Mouse (Mus musculus) heart, adult 9 months (tissue): Measurements from ENCODE around the gene R3hcc1l.

Experiments used
- DNase-seq, 2 experiments: peaks; one replicate each; pipeline ENCODE4 v3.0.0; 2022; ENCODE audit warnings: low spot score in 2 of 2

R3hcc1l gene

GRCm38 (mm10) chr19:42540649-42541048 lies 22.1 kb downstream of the R3hcc1l start:
- DNase-seq = no peak

GRCm38 (mm10) chr19:42558701-42559100 lies 40.1 kb downstream of the R3hcc1l start:
- DNase-seq = no peak

- DNase-seq = peak in 1 of 2 experiments; percentile 21
Observed at GRCm38 (mm10) chr19:42561991-42562390, 43.4 kb downstream of the R3hcc1l start.

DNA sequence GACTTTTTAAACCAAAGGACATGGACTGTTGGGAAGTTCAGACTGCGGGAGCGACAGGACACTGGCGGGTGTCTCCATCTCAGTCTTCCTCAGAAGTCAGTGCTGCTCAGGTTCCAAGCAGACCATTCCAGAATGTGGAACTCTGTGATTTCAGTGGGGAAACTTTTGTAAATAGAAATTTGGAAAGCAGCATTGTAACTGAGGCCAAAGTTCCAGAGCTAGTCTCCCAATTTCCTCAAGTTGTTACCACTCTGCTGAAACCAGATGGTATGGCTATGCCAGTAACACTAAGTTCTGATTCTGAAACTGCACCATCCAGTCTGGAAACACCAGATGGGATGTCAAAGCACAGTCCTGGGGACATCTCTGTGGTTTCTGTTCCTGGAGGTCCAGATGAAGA lies 44.4 kb downstream of the R3hcc1l start:
- DNase-seq = no peak

- DNase-seq = peak in 1 of 2 experiments; percentile 30
Observed at GRCm38 (mm10) chr19:42563726-42564270, 45.2 kb downstream of the R3hcc1l start.

- peak in 1 of 2 experiments; percentile 46 for DNase-seq
Observed at GRCm38 (mm10) chr19:42566283-42567019, 47.9 kb downstream of the R3hcc1l start.

DNA sequence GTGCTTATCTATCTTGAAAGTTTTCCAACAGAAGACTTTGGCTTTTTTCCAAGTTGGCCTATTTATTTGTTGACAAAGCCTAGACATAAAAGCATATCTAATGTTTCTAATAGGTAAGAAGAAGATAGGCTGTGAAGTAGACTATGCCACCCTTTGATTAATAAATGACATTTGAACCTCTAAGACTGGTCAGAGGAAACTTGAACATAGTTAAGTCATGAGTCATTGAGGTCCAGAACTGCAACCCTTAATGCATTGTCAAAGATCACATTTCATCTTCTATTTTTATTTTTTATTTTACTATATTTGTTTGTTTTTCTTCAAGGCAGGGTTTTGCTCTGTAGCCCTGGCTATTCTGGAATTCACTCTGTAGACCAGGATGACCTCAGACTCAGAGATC lies 48.5 kb downstream of the R3hcc1l start:
- no peak for DNase-seq

DNA sequence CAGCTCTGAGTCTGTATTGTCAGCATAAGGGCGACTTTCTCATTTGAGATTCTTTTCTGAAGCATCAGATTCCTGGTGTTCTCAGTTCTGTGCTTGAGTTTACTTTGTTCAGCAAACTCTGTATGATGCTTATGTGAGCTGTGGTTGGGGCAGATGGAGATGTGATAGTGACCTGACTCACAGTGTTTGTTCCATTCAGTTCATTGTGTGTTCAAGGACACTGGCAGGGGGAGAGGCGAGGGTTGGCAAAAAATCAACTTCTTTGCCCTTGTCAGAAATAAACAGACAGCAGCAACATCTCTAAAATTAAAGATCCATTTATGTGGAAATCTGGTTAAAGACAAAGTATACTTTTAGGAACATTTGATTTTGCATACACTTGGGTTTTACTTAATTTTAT lies 50.5 kb downstream of the R3hcc1l start:
- no peak for DNase-seq

- DNase-seq = no peak
Observed at GRCm38 (mm10) chr19:42571291-42571690, 52.7 kb downstream of the R3hcc1l start.

DNA sequence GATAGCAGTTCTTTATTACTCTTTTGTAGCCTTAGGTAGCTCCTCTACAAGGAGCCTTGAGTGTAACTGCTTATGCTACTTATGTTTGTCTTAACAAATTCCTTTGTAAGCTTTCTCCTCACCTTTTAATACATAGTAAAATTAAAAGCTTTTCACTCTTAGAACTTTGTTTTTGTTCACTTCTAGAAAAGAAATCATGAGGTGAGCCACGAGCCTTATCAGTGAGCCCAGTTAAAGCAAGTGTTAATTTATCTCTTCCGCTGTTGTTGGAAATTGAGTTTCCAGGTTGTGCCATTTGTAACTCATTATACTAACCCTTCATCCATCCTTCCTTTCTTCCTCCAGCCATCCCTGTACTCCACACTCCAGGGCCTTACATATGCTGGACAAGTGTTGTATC lies 56.8 kb downstream of the R3hcc1l start:
- DNase-seq = no peak

DNA sequence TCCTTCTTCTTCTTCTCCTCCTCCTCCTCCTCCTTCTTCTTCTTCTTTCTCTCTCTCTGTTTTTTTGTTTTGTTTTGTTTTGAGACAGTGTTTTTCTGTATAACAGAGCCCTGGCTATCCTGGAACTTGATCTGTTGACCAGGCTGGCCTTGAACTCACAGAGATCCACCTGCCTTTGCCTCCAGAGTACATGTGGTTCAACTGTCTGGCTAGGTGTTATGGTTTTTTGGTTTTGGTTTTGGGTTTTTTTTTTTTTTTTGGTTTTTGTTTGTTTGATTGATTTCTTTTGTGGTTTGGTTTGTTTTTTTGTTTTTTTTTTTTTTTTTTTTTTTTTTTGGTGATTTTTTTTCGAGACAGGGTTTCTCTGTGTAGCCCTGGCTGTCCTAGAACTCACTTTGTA lies 58.3 kb downstream of the R3hcc1l start:
- DNase-seq = no peak

GRCm38 (mm10) chr19:42578631-42579030 lies 60.1 kb downstream of the R3hcc1l start:
- no peak for DNase-seq

GRCm38 (mm10) chr19:42580701-42581100 lies 62.1 kb downstream of the R3hcc1l start:
- DNase-seq = no peak

GRCm38 (mm10) chr19:42582811-42583370 lies 64.3 kb downstream of the R3hcc1l start:
- DNase-seq = no peak

DNA sequence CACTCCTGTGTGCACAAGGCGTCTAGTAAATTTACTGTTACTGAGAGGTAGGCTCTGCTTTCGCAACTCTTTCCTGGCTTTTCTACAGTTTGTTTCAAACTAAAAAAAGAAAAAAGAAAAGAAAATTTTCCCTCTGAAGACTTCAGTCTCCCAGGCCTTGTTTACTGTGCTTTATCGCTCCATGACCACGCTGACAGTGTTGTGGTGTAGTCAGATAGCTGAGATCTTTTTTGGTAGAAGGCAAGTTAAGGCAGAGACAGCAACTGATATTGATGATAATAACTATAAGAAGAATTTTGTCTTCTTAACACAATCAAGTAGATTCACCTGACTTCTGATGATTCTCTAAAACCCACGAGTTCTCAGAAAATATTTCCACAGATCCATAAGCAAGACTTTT lies 65.1 kb downstream of the R3hcc1l start:
- DNase-seq = no peak

- no peak for DNase-seq
Observed at GRCm38 (mm10) chr19:42584188-42584587, 65.6 kb downstream of the R3hcc1l start.

GRCm38 (mm10) chr19:42587704-42588103 lies 69.1 kb downstream of the R3hcc1l start:
- DNase-seq = no peak

- no peak for DNase-seq
Observed at GRCm38 (mm10) chr19:42589246-42589645, 70.7 kb downstream of the R3hcc1l start.

DNA sequence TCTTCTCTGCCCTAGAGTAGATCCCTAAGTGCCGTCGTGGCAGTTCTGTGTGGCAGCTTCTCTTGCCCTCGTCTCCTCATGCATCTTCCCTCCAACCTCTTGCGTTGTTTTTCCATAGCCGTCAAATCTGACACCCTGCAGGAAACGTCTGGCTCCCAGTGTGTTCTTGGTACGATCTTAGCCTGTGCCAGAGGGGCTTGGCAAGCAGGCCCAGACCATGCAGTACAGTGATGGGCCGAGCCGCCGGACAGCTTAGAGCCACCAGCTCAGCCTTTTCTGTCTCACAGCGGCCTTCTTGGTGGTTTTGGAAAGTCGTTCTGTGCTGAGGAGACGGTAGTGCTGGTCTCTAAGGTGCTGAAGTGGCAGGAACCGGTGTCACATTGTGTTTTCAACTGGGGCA lies 73.0 kb downstream of the R3hcc1l start:
- DNase-seq = no peak

GRCm38 (mm10) chr19:42593456-42593855 lies 74.9 kb downstream of the R3hcc1l start:
- no peak for DNase-seq

GRCm38 (mm10) chr19:42595066-42595465 lies 76.5 kb downstream of the R3hcc1l start:
- DNase-seq = no peak

DNA sequence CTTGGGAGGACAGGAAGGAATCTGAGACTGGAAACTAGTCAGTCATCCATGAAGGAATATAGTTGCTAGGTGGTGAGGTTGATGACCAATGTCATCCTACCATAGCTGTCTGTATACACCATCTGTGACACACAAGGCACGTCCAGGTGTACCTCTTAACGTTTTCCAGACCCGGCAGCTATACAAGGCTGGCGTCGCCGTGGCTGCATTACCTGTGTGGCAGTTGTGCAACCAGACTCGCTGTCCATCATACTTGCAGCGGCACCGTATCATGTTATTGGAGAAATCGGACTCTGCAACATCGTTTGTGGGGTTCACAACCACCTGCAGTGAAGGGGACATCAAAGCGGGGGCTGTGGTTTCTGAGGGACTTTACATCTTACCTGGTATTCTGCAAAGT lies 78.7 kb downstream of the R3hcc1l start:
- no peak for DNase-seq

GRCm38 (mm10) chr19:42597896-42598295 lies 79.3 kb downstream of the R3hcc1l start:
- no peak for DNase-seq
